Mouse (Mus musculus): ENCODE measurements around the gene Pip5k1c.

Pip5k1c gene

DNA sequence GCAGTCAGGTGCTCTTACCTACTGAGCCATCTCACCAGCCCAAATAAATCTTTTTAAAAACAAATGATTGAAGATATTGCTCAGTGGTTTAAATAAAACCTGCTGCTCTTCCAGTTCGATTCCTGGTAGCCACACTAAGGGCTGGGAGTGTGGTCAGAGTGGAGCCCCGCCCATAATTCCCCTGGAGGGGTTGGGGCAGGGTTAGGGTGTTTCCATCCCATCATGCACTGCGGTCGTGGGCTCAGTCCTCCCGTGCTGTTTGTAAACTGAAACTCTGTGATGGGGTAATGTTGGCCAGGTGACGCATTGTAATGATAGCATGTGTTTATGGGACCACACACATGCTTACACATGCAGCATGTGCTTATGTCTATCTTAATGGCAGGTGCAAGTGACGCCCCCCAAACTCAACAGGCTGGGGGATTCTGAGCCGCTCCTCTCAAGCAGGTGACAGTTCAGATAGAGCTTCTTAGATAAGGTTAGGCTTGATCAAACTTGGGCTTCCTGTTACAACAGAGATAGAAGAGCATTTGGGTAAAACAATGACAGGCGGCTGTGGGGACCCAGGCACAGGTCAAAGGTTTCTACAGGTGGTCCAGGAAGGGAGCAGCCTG, 59.0 kb downstream of the Pip5k1c start:
- DNase-seq: no peak

DNA sequence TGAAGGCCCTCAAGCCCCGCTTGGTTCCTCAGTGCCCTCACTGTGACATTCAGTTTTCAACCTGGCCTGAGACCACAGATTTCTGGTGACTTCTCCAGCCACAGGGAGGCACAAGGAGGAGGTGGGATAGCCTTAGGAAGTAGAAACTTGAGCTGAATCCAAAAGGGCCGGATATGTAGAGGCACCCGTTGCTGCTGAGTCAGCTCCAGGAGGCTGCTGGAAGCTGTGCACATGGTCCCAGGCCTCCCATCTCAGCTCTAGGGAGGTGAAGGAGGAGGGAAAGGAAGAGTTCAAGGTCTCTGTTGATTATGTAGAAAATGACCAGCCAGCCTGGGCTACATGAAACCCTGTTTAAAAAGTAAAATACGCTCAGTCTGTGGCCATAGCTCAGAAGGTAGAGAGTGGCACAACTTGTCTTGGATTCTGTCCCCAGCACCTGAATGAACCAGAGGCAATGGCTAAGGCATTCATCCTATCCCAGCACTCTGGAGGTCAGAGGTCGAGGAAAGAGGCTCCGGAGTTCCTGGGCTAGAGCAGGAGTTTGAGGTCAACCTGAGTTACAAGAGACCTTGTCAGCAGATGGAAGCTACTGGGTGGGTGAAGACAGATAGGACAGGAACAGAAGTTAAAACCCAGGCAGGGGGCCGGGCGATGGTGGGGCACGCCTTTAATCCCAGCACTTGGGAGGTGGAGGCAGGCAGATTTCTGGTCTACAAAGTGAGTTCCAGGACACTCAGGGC, 62.1 kb downstream of the Pip5k1c start:
- DNase-seq: no peak

DNA sequence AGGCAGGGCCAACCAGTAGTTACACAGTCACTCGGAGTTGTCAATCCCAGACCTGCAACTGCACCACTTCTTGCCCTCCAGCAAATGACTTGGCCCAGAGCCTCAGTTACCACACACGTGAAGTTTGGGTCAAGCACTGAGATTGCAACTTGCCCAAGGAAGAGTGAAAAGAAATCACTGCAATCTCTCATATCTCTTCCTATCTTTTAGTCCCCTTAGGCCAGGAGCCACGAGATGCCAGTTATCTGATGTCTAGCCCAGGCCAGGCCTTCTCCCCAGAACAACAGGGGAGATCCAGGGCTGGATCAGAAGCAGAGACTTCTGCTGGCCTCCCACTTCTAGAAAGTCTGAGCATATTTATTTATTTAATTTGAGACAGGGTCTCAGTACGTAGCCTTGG, 62.8 kb downstream of the Pip5k1c start:
- no peak for DNase-seq

DNA sequence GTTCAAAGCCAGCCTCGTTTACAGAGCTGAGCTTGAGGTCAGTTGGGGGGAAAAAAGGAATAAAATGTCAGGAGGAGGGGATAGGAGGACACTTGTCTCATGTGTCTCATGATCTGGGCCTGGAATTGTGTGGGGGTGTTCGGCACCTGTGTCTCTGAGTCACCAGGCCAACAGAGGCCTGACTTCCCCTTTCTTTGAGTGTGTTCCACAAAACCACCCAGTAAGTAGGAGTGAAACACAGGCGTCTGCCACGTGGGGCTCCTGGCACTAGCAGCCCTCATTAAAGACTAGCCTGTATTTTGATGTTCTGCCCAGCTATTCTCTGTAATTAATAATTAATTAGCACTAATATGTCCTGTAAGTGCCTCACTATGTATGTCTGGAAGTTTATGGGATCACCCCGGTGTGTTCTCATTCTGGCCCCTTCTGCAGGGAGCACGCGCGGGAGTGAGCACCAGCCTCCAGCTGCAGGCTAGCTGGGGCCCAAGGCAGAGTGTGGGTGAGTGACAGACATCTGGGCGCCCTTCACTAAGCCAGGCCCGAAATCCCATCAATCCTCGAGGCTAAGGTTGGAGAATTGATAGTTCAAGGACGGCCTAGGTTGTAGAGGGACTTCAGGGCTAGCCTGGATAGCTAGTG, 63.7 kb downstream of the Pip5k1c start:
- peak; percentile 64 for DNase-seq

DNA sequence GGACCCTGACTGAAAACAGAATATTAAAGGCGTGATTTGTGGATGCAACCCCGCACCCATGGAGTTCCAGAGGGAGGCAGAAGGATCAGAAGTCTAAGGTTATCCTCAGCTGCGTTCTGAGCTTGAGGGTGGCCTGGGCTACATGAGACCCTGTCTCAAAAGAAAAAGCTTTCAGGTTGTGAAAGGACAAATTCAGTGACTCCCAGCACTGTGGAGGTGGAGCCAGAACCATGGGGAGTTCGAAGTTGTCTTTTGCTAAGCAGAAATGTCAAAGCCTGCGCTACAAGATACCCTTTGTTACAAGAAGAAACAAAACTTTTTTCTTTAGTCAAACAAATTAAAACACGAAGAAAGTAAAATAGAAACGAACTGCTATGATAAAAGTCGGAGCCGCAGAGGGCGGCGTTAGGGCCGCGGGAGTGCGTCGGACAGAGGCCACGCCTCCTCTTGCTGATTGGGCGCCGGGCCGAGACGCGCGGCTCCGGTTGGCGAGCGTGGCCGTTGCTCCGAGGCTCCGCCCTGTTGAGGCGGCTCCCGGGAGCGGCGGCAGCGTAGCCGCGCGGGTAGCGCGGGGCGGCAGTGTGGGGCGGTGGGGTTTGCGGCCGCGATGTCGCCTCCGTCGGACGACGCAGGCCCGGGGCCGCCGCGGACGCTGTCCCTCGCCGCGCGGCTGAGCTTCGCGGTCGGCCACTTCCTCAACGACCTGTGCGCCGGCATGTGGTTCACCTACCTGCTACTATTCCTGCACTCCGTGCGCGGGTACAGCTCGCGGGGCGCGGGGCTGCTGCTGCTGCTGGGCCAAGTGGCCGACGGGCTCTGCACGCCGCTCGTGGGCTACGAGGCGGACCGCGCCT, 64.5 kb downstream of the Pip5k1c start, which contains the start of gene Mfsd12:
Mfsd12 (plus strand) TSS at position 501 of the 854 bp plus-strand sequence.
- DNase-seq: peak; percentile 93

GRCm38 (mm10) chr10:81358209-81358608, 65.4 kb downstream of the Pip5k1c start:
- DNase-seq: peak; percentile 40

GRCm38 (mm10) chr10:81358841-81359240, 66.1 kb downstream of the Pip5k1c start:
- peak; percentile 53 for DNase-seq

DNA sequence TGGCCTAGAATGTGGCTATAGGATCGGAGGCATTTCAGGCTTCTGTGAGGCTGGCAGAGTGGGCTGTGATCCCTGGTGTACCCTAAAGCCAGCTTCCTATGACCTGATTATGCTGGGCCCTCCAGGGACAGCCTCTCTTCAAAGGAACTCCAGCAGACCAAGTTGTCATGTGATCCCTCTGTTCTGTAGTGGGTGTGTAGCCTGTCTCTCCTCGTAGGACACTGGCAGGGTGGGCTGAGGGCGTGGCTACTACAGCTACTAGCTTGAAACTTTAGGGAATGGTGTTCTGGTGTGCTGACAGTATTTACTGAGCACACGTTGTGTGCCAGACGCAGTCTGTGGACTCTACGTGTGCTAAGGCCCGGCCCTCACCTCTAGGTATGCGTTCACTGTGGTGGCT, 68.0 kb downstream of the Pip5k1c start:
- DNase-seq: no peak

DNA sequence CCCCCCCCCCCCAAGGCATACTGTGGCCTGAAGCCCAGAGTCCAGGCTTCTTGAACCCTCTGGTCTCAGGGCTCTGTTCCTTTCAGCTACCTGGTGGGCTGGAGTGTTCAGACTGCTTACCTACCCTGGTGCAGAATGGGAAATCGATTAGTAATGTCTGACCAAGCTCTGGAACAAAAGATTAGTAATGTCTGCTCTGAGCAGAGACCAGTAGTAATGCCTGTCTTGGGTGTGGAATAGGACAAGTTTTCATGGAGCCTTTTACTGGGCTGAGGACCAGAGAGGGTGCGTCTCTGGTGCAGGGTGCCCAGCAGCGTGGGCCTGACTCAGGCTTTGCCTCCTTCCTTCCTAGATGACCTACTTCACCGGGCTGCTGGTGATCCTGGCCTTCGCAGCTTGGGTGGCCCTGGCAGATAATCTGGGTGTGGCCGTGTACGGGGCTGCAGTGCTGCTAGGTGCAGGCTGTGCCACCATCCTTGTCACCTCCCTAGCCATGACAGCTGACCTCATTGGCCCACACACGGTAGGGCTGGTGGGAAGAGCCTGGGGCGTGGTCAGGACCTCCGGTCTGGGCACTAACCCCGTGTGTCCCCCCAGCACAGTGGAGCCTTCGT, 69.7 kb downstream of the Pip5k1c start:
- no peak for DNase-seq

GRCm38 (mm10) chr10:81363436-81364346, 70.9 kb downstream of the Pip5k1c start:
- DNase-seq: no peak

- DNase-seq: peak; percentile 36
These were observed 71.9 kb downstream of the Pip5k1c start for GRCm38 (mm10) chr10:81364666-81365065.

- DNase-seq: no peak
These were observed 72.3 kb downstream of the Pip5k1c start for GRCm38 (mm10) chr10:81365073-81365472.

DNA sequence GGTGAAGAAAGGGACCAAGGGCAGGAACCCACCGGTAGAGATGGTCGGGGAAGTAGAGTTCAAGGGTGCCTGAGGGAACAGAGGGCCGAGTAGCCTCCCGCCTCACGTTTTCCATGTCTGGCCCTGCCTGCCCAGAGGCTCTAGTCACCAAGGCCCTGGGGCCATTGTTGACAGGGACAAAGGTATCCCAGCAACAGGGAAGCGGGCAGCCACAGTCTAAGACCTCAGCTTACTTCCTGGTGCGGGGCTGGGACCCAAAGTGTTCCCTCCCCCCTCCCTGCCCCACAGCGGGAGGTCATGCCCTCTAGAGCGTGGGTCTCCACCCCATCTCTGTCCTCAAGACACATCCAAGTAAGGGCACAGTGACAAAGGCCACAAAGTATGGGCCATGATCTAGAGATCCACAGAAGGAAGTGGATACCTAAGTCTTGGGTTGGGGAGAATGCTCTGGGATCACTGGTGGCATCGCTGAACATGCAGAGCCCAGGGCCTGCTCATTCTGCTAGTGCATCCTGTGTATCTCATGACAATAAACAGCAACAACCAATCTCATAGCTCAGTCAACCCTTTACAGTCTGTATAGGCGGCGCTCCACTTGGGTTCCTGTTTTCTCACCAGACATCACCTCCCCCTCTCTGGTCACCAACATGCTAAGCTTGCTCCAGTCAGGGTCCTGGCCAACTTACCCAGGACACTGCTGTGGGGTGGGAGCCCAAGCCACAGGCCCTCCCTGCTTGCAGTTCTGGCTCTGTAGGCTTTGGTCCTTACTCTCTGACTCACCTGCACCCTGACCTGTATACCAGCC, 73.1 kb downstream of the Pip5k1c start, which contains the start of gene 4930404N11Rik:
4930404N11Rik (minus strand) TSS at position 145 of the 805 bp plus-strand sequence.
- DNase-seq: peak; percentile 55

- DNase-seq: no peak
These were observed 73.9 kb downstream of the Pip5k1c start for GRCm38 (mm10) chr10:81366477-81367206.

DNA sequence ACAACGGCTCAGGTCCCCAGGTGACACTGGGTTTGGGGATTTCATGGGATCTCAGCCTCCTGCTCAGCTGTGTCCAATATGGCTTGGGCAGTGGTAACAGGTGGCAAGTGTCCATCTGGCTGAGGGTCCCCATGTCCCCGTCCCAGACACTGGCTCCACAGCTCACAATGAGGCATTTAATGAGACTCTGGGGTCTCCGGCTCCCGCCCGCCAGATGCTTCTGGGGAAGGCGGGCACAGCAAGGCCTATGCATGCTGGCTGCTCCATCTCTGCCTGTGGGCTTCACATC, 74.4 kb downstream of the Pip5k1c start:
- no peak for DNase-seq
